Mouse (Mus musculus) testis, adult 2 months (tissue): ENCODE results near the gene Dbn1.
A peak's percentile ranks its signal among the peaks of the same experiment; 100 is the strongest.

ENCODE experiments used
- CTCF ChIP-seq: fragments of 200-500 bp; IDR thresholded peaks from 2 replicates; pipeline ENCODE4 v1.5.1; 2012; ENCODE audit warnings: low read depth, mild to moderate bottlenecking, inconsistent platforms, low read length, moderate library complexity; ENCODE audit not compliant: control insufficient read depth, insufficient read depth, insufficient replicate concordance
- POLR2A ChIP-seq: fragments of 200-500 bp; IDR thresholded peaks from 2 replicates; pipeline ENCODE4 v1.6.1; 2012; ENCODE audit warnings: low read depth, mild to moderate bottlenecking, inconsistent platforms, low read length, moderate library complexity; ENCODE audit not compliant: control insufficient read depth

- no peak for TF ChIP-seq POLR2A
- peak; percentile 25; the same call in 1 of the 2 replicates for TF ChIP-seq CTCF
Measured at GRCm38 (mm10) chr13:55468851-55469560, 18.9 kb downstream of the Dbn1 start.
